Mouse (Mus musculus): Measurements from ENCODE around the gene Golgb1.

DNA sequence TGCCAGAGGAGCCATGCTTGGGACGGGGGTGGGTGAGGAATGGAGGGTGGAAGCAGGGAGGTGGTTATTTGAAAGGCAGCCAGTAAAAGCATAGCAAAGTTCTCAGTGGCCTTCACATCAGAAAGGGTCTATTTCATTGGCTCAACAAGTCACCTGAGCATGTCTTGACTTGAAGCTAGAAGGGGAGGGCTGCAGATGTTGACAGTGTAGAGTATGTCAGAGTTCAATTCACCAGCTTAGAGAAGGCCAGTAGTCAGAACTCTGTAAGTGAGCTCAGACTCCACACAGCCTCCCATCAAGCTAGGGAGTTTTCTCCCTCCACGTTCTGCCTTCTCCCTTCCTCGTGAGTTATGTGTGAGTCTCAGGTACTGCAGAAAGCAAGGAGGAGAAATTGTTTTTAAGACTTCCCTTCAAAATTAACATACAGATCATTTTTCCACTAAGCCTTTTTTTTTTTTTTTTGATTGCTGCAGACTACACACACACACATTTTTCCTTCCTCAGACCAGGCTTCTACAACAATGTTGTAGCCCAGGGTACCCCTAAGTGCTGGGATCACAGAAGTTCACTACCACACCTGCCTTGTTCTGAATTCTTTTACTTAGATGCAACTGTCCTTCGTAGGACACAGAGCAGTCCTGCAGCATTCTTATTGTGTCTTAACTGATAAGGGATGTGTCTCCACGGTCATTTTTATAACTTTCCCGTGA, 59.3 kb downstream of the Golgb1 start:
- TF ChIP-seq CTCF (IDR thresholded peaks at IDR 0.05; ENCODE audit: low read depth), result no peak
- TF ChIP-seq EP300 (optimal IDR thresholded peaks at IDR 0.05), result no peak
